Mouse (Mus musculus): Measurements from ENCODE around the gene Zbtb17. TPM values are rescaled to one million over a fixed set of nuclear protein-coding genes. Genes with fewer than 3 reads are reported as not detected.

Gene Zbtb17
- total RNA-seq, 2 experiments from 2014 or later: 45.3 to 46.4 TPM

GRCm38 (mm10) chr4:141429381-141429780 is 15.1 kb upstream of the Zbtb17 start:
- TF ChIP-seq CTCF (IDR thresholded peaks at IDR 0.05): no peak
- Histone ChIP-seq H3K27ac (no peak overlapping the region), H3K4me3 (no peak overlapping the region)
- no peak for DNase-seq (ENCODE audit: extremely low spot score in 1 of 2, low spot score in 2 of 2)
- intact Hi-C loops (cut with DNase I): no loop called here

GRCm38 (mm10) chr4:141429847-141430246 is 14.6 kb upstream of the Zbtb17 start:
- TF ChIP-seq CTCF (IDR thresholded peaks at IDR 0.05): peak; percentile 62
- peak in 1 of 2 experiments; percentile 40 for DNase-seq (ENCODE audit: extremely low spot score in 1 of 2, low spot score in 2 of 2)
- intact Hi-C loops (cut with DNase I): loop anchor here (1.0 to 2.0 kb wide), 2 partner anchors 26 to 145 kb away; no protein-coding TSS in a partner anchor
- Histone ChIP-seq H3K4me3 (no peak overlapping the region), H3K27ac (no peak overlapping the region)

DNA sequence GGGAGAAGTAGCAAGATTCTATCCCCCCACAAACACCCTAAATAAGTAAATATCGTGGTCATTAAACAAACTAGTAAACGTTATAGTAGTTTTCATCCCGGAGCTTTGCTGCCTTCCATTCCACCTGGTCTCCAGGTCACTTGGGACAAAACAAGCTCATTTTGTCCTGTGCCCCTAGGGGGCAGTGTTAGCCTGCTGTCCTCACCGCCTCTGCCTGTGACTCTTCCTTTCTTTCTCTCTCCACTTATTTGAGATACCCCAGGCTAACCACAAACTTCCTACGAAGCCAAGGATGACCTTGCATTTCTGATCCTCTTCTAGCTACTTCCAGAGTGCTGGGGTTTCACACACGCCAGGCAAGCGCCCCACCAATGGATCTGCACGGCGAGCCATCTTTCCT is 13.5 kb upstream of the Zbtb17 start:
- peak; percentile 97 for TF ChIP-seq CTCF (IDR thresholded peaks at IDR 0.05)
- DNase-seq (ENCODE audit: extremely low spot score in 1 of 2, low spot score in 2 of 2): peak; percentile 59 to 65
- Histone ChIP-seq H3K27ac (no peak overlapping the region), H3K4me3 (no peak overlapping the region)
- intact Hi-C loops (cut with DNase I): loop anchor here (1.0 to 2.0 kb wide), 3 partner anchors 27 to 144 kb away; no protein-coding TSS in a partner anchor

DNA sequence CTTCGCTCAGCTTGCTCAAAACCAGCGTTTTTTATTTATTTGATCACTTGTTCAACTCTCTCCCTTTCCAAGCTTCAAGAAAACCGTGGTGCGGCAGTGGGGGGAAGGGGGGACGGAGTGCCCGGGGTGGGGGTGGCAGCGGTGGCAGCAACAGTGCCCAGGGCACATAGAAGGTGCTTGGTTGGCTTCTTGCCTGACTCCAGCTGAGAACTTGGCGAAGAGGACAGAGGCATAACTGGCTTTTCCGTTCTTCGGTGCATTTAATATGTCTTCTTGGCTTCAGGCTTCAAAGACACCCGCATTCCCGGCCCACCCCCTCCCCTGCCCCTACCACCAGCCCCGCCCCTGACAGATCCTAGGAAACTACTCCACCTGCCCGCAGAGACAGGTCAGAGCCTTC is 11.8 kb upstream of the Zbtb17 start:
- Histone ChIP-seq H3K27ac (no peak overlapping the region), H3K4me3 (no peak overlapping the region)
- DNase-seq (ENCODE audit: extremely low spot score in 1 of 2, low spot score in 2 of 2): no peak
- intact Hi-C loops (cut with DNase I): no loop called here
- TF ChIP-seq CTCF (IDR thresholded peaks at IDR 0.05): no peak

DNA sequence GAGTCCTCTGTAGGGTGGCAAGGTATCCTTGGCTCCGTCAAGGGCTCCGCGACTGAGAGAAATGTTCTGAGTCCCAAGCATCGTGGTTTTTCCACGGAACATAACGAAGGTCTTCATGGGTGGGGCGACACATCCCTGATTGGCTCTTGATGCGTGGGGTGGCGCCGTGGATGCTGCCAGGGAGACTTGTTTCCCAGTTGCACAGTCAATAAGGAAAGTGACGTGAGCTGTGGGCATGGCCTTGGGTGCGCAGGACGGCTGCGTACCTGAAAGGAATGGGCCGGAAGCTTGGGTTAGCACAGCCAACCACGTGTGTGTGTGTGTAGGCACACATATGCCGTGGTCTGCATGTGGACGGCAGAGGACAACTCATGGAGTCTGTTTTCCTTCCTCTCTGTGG is 11.3 kb upstream of the Zbtb17 start:
- DNase-seq (ENCODE audit: extremely low spot score in 1 of 2, low spot score in 2 of 2): no peak
- H3K4me3 ChIP-seq: no peak overlapping the region
- H3K27ac ChIP-seq: no peak overlapping the region
- intact Hi-C loops (cut with DNase I): no loop called here
- TF ChIP-seq CTCF (IDR thresholded peaks at IDR 0.05): no peak

DNA sequence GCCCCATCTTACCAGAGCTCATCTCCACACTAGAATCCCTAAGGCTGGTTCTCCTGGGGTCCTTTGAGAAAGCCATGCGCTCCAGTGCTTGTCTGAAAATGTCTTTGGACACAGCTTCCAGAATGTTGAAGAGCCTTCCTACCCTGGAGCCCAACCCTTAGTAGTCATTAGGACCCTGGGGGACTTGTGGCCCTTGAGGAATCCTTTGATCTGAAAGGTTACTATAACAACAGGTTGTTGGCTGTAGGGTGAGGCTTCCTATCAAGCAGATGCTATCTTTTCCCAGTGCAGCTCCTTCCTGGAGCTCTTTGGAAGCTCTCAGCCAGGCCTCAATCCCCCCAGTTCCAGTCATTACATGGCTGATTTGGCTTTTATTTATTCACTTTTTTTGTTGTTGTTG is 8.5 kb upstream of the Zbtb17 start, which contains the start of gene Srarp:
Srarp (minus strand) TSS at position 132 of the 400 bp plus-strand sequence.
- no peak for TF ChIP-seq CTCF (IDR thresholded peaks at IDR 0.05)
- intact Hi-C loops (cut with DNase I): no loop called here
- peak within 1 kb of the TSS; percentile 33 for H3K4me3 ChIP-seq
- peak within 1 kb of the TSS; percentile 40; the same call in 1 of the 2 replicates for H3K27ac ChIP-seq
- no peak for DNase-seq (ENCODE audit: extremely low spot score in 1 of 2, low spot score in 2 of 2)

DNA sequence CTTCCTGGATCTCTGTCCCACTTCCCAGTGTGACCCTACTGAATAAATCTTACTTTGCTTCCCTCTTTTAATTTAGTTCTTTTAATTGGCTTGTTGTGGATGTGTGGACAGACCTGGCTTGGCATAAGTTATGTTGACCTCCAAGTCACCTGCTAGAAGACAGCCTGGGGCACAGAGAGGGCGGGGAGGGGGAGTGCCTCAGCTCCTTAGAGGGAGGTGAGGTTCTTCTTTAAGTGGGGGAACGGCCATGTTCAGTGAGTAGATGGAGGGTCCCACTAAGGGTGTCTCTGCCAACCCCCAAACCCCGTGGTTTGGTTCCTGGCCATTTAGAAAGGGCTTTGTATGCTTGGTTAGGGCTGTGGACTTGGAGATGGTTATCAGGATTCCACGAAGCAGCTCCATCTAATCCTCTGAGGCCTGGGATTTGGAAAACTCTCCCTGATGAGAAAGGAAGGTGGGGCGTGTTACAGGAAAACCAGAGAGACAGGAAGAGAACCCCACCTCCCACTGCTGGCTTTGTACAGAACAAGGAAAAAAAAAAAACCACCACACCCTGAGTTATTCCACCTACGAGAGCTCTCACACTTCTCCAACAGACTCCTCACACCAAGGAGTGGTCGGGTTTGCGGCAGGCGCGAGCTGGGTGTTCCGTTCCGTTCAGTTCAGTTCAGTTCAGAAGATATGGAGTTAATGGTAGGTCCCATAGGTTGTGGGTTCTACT is 5.2 kb upstream of the Zbtb17 start:
- no peak for TF ChIP-seq CTCF (IDR thresholded peaks at IDR 0.05)
- intact Hi-C loops (cut with DNase I): no loop called here
- DNase-seq (ENCODE audit: extremely low spot score in 1 of 2, low spot score in 2 of 2): no peak
- Histone ChIP-seq H3K27ac (peak overlapping the region; percentile 34), H3K4me3 (no peak overlapping the region)

GRCm38 (mm10) chr4:141440877-141441276 is 3.6 kb upstream of the Zbtb17 start:
- no peak for DNase-seq (ENCODE audit: extremely low spot score in 1 of 2, low spot score in 2 of 2)
- no peak overlapping the region for H3K4me3 ChIP-seq
- H3K27ac ChIP-seq: no peak overlapping the region
- TF ChIP-seq CTCF (IDR thresholded peaks at IDR 0.05): no peak
- intact Hi-C loops (cut with DNase I): no loop called here

GRCm38 (mm10) chr4:141443641-141444429 is 619 bp upstream of the Zbtb17 start:
- TF ChIP-seq CTCF (IDR thresholded peaks at IDR 0.05): no peak
- Histone ChIP-seq H3K27ac (peak overlapping the region; percentile 69; the same call in 1 of the 2 replicates), H3K4me3 (peak overlapping the region; percentile 92)
- intact Hi-C loops (cut with DNase I): no loop called here
- no peak for DNase-seq (ENCODE audit: extremely low spot score in 1 of 2, low spot score in 2 of 2)

DNA sequence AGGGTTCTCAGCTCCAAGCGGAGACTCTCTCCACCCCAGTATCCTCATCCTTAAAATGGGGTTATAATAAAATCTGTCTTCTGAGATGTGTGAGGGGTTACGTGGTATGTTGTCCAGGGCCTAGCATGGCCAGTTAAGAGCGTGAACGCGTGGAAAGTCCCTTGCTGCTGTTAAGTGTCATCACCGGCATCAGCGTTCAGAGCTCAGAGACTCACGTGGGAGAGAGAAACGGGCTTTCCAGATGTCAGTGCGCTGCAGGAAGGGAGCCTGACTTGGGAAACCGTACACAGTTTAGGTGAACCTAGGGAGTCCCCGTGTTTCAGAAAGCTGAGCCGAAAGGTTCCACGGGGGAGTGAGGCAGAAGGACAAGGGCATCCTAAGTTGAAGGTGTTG is 870 bp downstream of the Zbtb17 start:
- no peak for TF ChIP-seq CTCF (IDR thresholded peaks at IDR 0.05)
- Histone ChIP-seq H3K27ac (peak overlapping the region; percentile 58), H3K4me3 (peak overlapping the region; percentile 92)
- no peak for DNase-seq (ENCODE audit: extremely low spot score in 1 of 2, low spot score in 2 of 2)
- intact Hi-C loops (cut with DNase I): no loop called here

- DNase-seq (ENCODE audit: extremely low spot score in 1 of 2, low spot score in 2 of 2): no peak
- TF ChIP-seq CTCF (IDR thresholded peaks at IDR 0.05): no peak
These were observed 1.8 kb downstream of the Zbtb17 start for GRCm38 (mm10) chr4:141446211-141446610.

GRCm38 (mm10) chr4:141451251-141451650 is 6.8 kb downstream of the Zbtb17 start:
- DNase-seq (ENCODE audit: extremely low spot score in 1 of 2, low spot score in 2 of 2): no peak
- Histone ChIP-seq H3K4me3 (no peak overlapping the region), H3K27ac (no peak overlapping the region)
- TF ChIP-seq CTCF (IDR thresholded peaks at IDR 0.05): no peak
- intact Hi-C loops (cut with DNase I): no loop called here

More at GRCm38 (mm10) chr4:141446211-141446610, 1.8 kb downstream of the Zbtb17 start:
- intact Hi-C loops (cut with DNase I): no loop called here
- H3K4me3 ChIP-seq: no peak overlapping the region
- peak overlapping the region; percentile 8; the same call in 1 of the 2 replicates for H3K27ac ChIP-seq
